Mouse (Mus musculus) hindbrain, embryonic 15.5 days (tissue): ENCODE data around the gene Elfn2. TPM values are rescaled to one million over a fixed set of nuclear protein-coding genes. Genes with fewer than 3 reads are reported as not detected.

Source experiments
- ATAC-seq: fragments of 200-750 bp; cut with Nextera tagmentation; 2 replicates; pipeline ENCODE4 v1.8.0; 2017; ENCODE audit warnings: low read depth, moderate number of reproducible peaks, moderate TSS enrichment; ENCODE audit not compliant: low FRiP score
- H3K27ac ChIP-seq: fragments of 300-500 bp; sonication (generic); replicated peaks from 2 replicates; pipeline ENCODE4 v1.5.1; 2015; ENCODE audit warnings: mild to moderate bottlenecking, inconsistent platforms
- H3K27me3 ChIP-seq: fragments of 300-500 bp; sonication (generic); 2 replicates; pipeline ENCODE4 v1.6.1; 2015; ENCODE audit warnings: control low read depth, inconsistent platforms
- H3K36me3 ChIP-seq: fragments of 300-500 bp; sonication (generic); 2 replicates; pipeline ENCODE4 v1.6.1; 2015; ENCODE audit warnings: control low read depth, inconsistent platforms
- H3K4me1 ChIP-seq: fragments of 300-500 bp; sonication (generic); replicated peaks from 2 replicates; pipeline ENCODE4 v1.6.1; 2015; ENCODE audit warnings: control low read depth, inconsistent platforms
- H3K4me2 ChIP-seq: fragments of 300-500 bp; sonication (generic); 2 replicates; pipeline ENCODE4 v1.6.1; 2015; ENCODE audit warnings: moderate library complexity, mild to moderate bottlenecking, inconsistent platforms
- H3K4me3 ChIP-seq: fragments of 300-500 bp; sonication (generic); 2 replicates; pipeline ENCODE4 v1.5.1; 2015; ENCODE audit warnings: mild to moderate bottlenecking, inconsistent platforms
- H3K9ac ChIP-seq: fragments of 300-500 bp; sonication (generic); 2 replicates; pipeline ENCODE4 v1.6.1; 2015; ENCODE audit warnings: inconsistent platforms
- H3K9me3 ChIP-seq: fragments of 300-500 bp; sonication (generic); 2 replicates; pipeline ENCODE4 v1.6.1; 2016; ENCODE audit warnings: control low read depth, inconsistent platforms
- WGBS: fragments of 180-500 bp; shearing (Covaris S2); methylation state at CpG from one replicate; pipeline ENCODE4 v1.1.7; 2015; 5-methylcytosine and 5-hydroxymethylcytosine counted together
- polyA plus RNA-seq: library from polyadenylated mRNA; unstranded; fragments of >200 nt; fragmentation: Nextera tagmentation; extraction: Ambion mirVana; gene quantifications from 2 replicates; pipeline ENCODE4 v1.2.1, GENCODE M21; 2015

The Elfn2 gene
- polyA plus RNA-seq, 1 experiment from 2014 or later, result 11.7 TPM

DNA sequence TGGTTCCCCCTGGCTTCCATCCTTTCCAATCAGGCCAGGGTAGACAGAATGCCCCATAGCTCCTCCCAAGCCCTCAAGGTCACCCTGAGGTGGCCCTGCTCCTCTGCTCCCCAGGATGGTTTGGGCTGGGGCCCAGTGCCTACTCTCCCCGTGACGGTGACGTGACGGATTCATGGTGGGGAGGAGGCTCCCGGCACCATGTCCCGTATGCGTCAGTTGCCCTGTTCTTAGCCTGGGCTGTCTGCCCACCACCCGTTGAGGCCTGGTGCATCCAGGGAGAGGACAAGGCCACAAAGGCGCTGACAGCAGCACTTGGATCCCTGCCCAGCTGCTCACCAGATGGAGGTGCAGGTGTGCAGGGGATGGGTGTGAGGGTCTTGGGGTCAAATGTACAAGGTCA lies 41.6 kb downstream of the Elfn2 start:
- Histone ChIP-seq H3K9me3 (no peaks in the 10 kb centered on the region), H3K27ac (no peak overlapping the region), H3K27me3 (peaks cover 16% of the 10 kb centered on the region; the same call in 1 of the 2 replicates), H3K4me1 (peaks cover 31% of the 10 kb centered on the region), H3K4me3 (no peak overlapping the region), H3K4me2 (no peak overlapping the region), H3K36me3 (peaks cover 9% of the 10 kb centered on the region; the same call in 1 of the 2 replicates), H3K9ac (no peak overlapping the region)
- ATAC-seq, result peak; percentile 28; the same call in 1 of the 2 replicates
- WGBS, result 50% methylated on average over 9 of the region's 9 CpGs

DNA sequence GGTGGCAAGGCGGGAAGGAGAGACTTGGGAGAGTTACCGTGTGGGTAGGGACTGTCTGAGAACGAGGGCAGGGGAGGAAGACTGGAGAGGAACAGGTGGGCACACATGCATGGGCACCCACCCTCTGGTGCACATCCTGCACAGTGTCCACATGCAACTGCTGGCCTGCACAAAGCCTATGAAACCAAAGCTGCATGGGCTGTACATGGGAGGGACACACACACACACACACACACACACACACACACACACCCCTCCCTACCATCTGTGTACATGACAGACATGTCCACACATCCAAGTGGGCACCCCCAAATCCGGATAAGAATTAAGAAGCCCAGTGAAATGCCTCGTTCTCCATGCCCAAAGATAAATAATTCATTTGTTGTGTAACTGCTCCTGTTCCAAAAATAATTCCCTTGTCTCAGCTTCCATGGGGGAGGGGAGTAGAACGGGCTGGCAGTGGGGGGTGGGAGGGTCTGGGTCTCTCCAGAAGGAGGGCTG lies 43.6 kb downstream of the Elfn2 start:
- ATAC-seq, result no peak
- no peak overlapping the region for H3K9ac ChIP-seq
- H3K4me1 ChIP-seq, result peaks cover 23% of the 10 kb centered on the region
- 49% methylated on average over 6 of the region's 6 CpGs for WGBS
- H3K27me3 ChIP-seq, result peaks cover 16% of the 10 kb centered on the region; the same call in 1 of the 2 replicates
- peaks cover 9% of the 10 kb centered on the region; the same call in 1 of the 2 replicates for H3K36me3 ChIP-seq
- no peak overlapping the region for H3K27ac ChIP-seq
- no peaks in the 10 kb centered on the region for H3K9me3 ChIP-seq
- H3K4me3 ChIP-seq, result no peak overlapping the region
- no peak overlapping the region for H3K4me2 ChIP-seq

DNA sequence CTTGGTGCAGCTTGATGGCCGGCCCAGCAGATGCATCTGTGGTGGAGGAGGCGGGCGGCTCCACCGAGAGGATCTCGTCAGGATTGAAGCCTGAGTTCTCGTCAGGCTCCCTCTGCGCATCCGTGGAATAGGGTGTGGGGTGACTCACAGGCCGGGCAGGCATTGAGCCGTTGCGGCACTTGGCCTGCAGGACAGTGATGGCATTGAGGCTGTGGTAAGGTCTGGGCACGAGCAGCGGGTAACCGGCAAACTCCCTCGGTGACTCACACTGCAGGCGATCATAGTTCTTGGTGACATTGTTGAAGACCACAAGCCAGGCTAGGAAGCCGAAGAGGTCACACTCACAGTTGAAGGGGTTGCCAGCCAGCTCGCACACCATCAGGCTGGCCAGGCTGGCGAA lies 45.1 kb downstream of the Elfn2 start:
- WGBS, result 90% methylated on average over 19 of the region's 19 CpGs
- peaks cover 9% of the 10 kb centered on the region; the same call in 1 of the 2 replicates for H3K36me3 ChIP-seq
- no peak overlapping the region for H3K9ac ChIP-seq
- H3K27me3 ChIP-seq, result peaks cover 16% of the 10 kb centered on the region; the same call in 1 of the 2 replicates
- H3K4me3 ChIP-seq, result no peak overlapping the region
- no peak overlapping the region for H3K27ac ChIP-seq
- no peak for ATAC-seq
- peaks cover 32% of the 10 kb centered on the region for H3K4me1 ChIP-seq
- no peak overlapping the region for H3K4me2 ChIP-seq
- no peaks in the 10 kb centered on the region for H3K9me3 ChIP-seq

DNA sequence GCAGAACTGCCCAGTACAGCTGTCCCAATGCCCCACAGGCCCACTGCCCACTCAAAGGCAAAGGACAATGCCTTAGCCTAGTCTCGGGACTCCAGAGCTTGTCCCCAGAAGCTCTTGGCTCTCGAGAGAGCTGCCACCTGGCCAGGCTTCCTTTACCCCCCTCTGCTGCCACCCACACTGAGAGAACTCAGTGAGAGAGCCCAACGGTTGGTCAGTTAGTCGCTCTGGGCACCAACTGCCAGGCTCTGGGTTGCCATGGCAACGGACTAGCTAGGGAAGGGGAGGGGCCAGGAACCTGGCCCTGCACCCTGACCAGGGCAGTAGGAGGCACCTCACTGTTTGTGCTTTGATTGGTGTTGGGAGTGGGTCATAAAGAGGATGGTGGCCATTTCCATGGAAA lies 48.2 kb downstream of the Elfn2 start:
- H3K4me3 ChIP-seq, result no peak overlapping the region
- no peak overlapping the region for H3K27ac ChIP-seq
- H3K4me2 ChIP-seq, result no peak overlapping the region
- peaks cover 21% of the 10 kb centered on the region for H3K4me1 ChIP-seq
- H3K36me3 ChIP-seq, result peaks cover 9% of the 10 kb centered on the region; the same call in 1 of the 2 replicates
- peak; percentile 25; the same call in 1 of the 2 replicates for ATAC-seq
- H3K9me3 ChIP-seq, result no peaks in the 10 kb centered on the region
- WGBS, result 21% methylated on average over 5 of the region's 5 CpGs
- H3K9ac ChIP-seq, result no peak overlapping the region
- peaks cover 16% of the 10 kb centered on the region; the same call in 1 of the 2 replicates for H3K27me3 ChIP-seq

DNA sequence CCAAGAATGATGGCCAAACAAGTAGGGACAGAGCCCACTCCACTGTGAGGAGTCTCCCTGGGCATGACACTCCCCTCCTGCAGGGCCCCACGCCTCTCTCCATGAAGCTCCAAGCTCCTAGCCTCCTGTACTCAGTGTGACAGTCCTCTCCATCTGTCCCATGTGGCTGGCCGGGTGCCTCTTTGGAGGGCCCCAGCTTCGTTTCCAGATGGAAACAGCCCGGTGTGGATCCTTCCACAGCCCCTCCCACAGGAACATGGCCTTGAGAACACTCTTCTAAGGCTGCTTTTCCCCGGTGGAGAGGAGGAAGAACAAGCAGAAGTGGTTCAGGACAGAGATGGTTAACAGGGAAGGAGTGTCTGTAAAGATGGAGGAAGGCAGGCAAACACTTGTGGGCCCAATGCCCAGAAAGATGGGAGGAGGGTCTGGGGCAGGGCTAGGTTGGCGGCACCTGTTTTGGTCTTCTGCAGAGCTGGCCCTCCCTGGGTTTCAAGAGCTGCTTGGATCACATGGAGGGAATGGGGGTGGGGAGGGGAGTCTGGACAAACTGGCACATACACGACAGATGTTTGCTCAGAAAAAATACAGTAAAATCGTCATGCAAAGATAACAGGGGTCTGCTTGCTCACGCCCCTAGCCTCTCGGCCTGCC lies 49.2 kb downstream of the Elfn2 start:
- 73% methylated on average over 10 of the region's 10 CpGs for WGBS

DNA sequence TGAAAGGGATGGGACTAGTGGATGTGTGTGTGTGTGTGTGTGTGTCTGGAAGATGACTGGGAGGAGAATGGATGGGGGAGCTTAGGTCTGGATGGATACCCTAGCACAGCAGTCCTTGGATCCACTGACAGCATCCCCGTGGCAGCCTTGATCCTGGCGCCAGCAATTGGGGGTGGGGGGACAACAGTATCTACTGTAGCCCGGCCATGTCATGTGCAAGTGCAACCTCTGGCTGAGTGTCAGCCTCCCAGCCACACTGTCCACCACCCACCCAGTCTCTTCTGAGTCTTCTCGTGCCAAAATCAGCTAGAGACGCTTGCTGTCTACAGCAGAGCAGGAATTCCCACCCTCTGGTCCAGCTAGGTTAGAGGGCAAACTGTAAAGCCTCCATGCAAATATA lies 54.3 kb downstream of the Elfn2 start:
- no peaks in the 10 kb centered on the region for H3K36me3 ChIP-seq
- no peak overlapping the region for H3K4me2 ChIP-seq
- H3K9me3 ChIP-seq, result no peaks in the 10 kb centered on the region
- no peaks in the 10 kb centered on the region for H3K27me3 ChIP-seq
- 0 out of 2 replicates have a peak, but pooled peaks have one; percentile 12 for ATAC-seq
- no peak overlapping the region for H3K4me3 ChIP-seq
- peaks cover 4% of the 10 kb centered on the region for H3K4me1 ChIP-seq
- no peak overlapping the region for H3K9ac ChIP-seq
- H3K27ac ChIP-seq, result no peak overlapping the region
- 54% methylated on average over 5 of the region's 5 CpGs for WGBS

More for the DNA sequence above, 49.2 kb downstream of the Elfn2 start:
- peaks cover 21% of the 10 kb centered on the region for H3K4me1 ChIP-seq
- no peak overlapping the region for H3K4me3 ChIP-seq
- H3K36me3 ChIP-seq, result peaks cover 9% of the 10 kb centered on the region; the same call in 1 of the 2 replicates
- H3K9ac ChIP-seq, result no peak overlapping the region
- H3K27me3 ChIP-seq, result peaks cover 16% of the 10 kb centered on the region; the same call in 1 of the 2 replicates
- H3K27ac ChIP-seq, result no peak overlapping the region
- no peaks in the 10 kb centered on the region for H3K9me3 ChIP-seq
- H3K4me2 ChIP-seq, result no peak overlapping the region
- ATAC-seq, result no peak

DNA sequence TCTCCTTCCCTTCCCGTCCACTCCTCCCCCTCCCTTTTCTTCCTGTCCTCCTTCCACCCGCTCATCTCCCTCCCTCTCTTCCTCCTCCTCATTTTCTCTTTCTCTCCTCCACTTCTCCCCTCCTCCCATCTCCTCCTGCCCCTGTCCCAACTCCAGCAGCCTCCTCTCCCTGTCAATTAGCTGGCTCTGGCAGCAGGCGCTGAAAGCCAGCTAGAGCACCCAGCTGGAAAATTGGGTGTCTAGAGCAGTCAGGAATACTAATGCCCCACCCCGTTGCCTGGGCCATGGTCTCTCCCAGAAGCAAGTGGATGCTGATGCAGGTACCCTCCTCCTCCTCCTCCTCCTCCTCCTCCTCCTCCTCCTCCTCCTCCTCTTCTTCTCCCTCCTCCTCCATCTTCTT lies 67.4 kb downstream of the Elfn2 start:
- Histone ChIP-seq H3K4me3 (no peak overlapping the region), H3K4me1 (no peaks in the 10 kb centered on the region), H3K4me2 (no peak overlapping the region), H3K27me3 (no peaks in the 10 kb centered on the region), H3K9me3 (no peaks in the 10 kb centered on the region), H3K9ac (no peak overlapping the region), H3K27ac (no peak overlapping the region), H3K36me3 (no peaks in the 10 kb centered on the region)
- WGBS, result 19% methylated on average over 4 of the region's 4 CpGs
- ATAC-seq, result no peak

DNA sequence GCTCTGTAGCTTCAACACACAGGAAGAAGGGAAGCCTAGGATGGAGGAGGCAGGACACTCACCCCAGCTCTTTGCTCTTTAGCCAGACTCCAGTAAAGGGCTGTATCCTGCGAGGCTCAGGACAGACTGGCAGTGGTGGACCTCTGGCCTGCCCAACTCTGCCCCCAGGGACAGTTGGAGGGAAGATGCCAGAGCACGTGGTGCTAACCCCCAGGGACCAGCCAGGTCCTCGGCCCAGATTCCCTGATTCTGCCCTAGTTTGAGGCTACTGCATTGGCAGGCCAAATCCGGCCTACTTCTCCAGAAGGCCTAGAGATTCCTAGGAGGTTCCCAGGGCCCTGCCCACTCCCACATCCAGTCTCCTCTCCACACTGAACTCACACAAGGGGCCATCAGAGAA lies 70.8 kb downstream of the Elfn2 start:
- H3K9me3 ChIP-seq, result no peaks in the 10 kb centered on the region
- H3K36me3 ChIP-seq, result no peaks in the 10 kb centered on the region
- H3K4me1 ChIP-seq, result peaks cover 8% of the 10 kb centered on the region; the same call in 1 of the 2 replicates
- no peak overlapping the region for H3K9ac ChIP-seq
- no peak overlapping the region for H3K27ac ChIP-seq
- no peak overlapping the region for H3K4me2 ChIP-seq
- ATAC-seq, result no peak
- 75% methylated on average over 4 of the region's 4 CpGs for WGBS
- H3K4me3 ChIP-seq, result no peak overlapping the region
- H3K27me3 ChIP-seq, result no peaks in the 10 kb centered on the region

DNA sequence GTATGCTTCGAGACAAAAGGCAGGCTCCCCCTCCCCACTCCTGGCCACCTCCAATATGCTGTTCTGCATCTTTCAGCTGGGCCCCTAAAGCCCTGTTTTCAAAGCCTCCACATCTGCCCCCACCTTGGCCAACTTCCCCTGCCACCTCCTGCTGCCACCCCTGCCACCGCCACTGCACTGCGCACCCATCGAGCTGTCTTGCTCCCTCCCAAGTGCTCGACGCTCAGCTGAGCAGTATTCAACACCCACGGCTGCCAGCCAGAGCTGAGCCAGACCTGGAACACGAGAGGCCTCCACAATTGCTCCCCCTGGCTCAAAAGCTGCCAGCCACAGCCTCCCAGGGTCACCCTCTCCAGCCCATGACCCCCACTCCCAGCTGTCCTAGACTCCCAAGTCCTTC lies 74.0 kb downstream of the Elfn2 start:
- H3K9ac ChIP-seq, result no peak overlapping the region
- H3K9me3 ChIP-seq, result no peaks in the 10 kb centered on the region
- H3K4me2 ChIP-seq, result no peak overlapping the region
- H3K4me3 ChIP-seq, result no peak overlapping the region
- no peaks in the 10 kb centered on the region for H3K36me3 ChIP-seq
- no peak for ATAC-seq
- H3K27ac ChIP-seq, result no peak overlapping the region
- no peaks in the 10 kb centered on the region for H3K27me3 ChIP-seq
- peaks cover 8% of the 10 kb centered on the region; the same call in 1 of the 2 replicates for H3K4me1 ChIP-seq
- 43% methylated on average over 8 of the region's 8 CpGs for WGBS

DNA sequence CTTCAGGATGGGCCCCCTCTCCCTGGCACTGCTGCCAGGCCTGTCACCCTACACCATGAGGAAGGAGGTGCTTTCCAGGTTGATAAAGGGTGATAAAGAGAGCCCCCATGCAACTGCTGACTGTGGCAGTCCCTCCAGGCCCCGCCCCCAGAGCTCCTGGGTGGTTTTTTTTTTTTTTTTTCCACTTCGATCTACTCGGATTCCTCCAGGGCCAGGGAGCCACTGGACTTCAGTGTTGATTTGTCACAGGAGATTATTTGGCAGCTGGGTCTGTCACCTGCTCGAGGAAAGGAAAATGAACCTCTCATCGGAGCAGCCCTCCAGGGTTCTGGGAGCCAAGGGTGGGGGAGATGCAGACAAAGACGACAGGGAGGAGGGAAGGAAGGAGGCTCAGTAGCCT lies 74.9 kb downstream of the Elfn2 start:
- Histone ChIP-seq H3K27ac (no peak overlapping the region), H3K4me1 (peaks cover 12% of the 10 kb centered on the region), H3K4me3 (no peak overlapping the region), H3K9me3 (no peaks in the 10 kb centered on the region), H3K27me3 (no peaks in the 10 kb centered on the region), H3K4me2 (no peak overlapping the region), H3K9ac (no peak overlapping the region), H3K36me3 (no peaks in the 10 kb centered on the region)
- 14% methylated on average over 6 of the region's 6 CpGs for WGBS
- no peak for ATAC-seq

DNA sequence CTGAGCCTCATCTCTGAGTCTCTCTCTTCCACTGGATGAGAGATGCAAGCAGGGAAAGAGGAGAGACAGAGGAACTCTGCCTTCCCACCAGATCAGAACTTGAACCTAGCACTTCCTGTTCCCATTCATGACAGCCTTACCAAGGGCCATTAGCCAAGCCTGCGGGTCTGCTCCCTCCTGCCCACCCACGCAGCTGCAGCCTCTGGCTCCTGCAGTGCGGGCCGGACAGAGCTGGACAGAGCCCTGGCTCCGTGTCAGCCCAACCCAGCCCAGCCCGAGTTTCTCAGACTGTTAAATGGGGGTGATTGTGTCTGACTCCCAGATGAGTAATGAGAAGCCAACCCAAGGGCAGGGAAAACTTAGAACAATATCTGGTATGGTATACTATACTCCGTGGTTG lies 83.3 kb downstream of the Elfn2 start:
- no peaks in the 10 kb centered on the region for H3K9me3 ChIP-seq
- peaks cover 56% of the 10 kb centered on the region for H3K4me1 ChIP-seq
- H3K27me3 ChIP-seq, result no peaks in the 10 kb centered on the region
- H3K4me2 ChIP-seq, result no peak overlapping the region
- H3K9ac ChIP-seq, result no peak overlapping the region
- no peak overlapping the region for H3K4me3 ChIP-seq
- H3K36me3 ChIP-seq, result no peaks in the 10 kb centered on the region
- no peak overlapping the region for H3K27ac ChIP-seq
- peak; percentile 49; the same call in 1 of the 2 replicates for ATAC-seq
- 30% methylated on average over 7 of the region's 7 CpGs for WGBS

DNA sequence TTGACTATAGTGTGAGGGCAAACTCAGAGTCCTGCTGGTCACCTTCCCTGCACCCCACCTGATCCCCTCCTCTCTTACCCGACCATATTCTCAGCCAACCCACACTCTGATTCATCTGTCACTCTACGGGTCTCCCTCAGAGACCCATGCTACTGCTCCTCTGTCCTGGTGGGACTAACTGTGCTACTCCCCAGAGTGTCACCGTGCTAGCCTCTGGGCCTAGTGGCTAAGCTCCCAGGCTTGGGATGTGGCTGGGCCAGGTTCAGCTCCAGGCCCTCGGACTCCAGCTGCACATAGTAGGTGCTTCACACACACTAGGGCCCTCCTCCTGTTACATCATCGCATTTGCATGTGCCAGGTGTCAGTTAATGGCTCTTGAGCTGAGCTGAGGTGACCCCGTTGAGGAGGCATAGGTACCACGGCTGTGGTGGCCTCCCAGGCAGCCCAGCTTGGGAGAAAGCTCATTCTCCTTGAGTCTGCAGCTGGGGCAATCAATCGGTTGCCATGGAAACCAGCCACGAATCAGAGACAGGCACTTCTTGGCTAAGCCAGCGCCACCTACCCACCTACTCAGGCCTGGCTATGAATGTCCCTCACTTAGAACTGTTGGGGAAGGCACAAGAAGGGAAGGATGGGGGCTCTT lies 84.4 kb downstream of the Elfn2 start:
- Histone ChIP-seq H3K4me2 (no peak overlapping the region), H3K27ac (peak overlapping the region; percentile 71), H3K9me3 (no peaks in the 10 kb centered on the region)

More for the DNA sequence above, 84.4 kb downstream of the Elfn2 start:
- WGBS, result 31% methylated on average over 10 of the region's 10 CpGs
- ATAC-seq, result peak; percentile 84
- Histone ChIP-seq H3K36me3 (no peaks in the 10 kb centered on the region), H3K9ac (no peak overlapping the region; the same call in 1 of the 2 replicates), H3K4me1 (peaks cover 56% of the 10 kb centered on the region), H3K4me3 (no peak overlapping the region), H3K27me3 (no peaks in the 10 kb centered on the region)
